Mouse (Mus musculus): ENCODE results near the gene Plpp3. TPM values are rescaled to one million over a fixed set of nuclear protein-coding genes. Genes with fewer than 3 reads are reported as not detected.

The Plpp3 gene
- polyA plus RNA-seq, 2 experiments = 112 to 117 TPM

- Histone ChIP-seq H3K9me3 (ENCODE audit: control insufficient read depth, low read length) (no peaks in the 10 kb centered on the region), H3K27me3 (ENCODE audit: control insufficient read depth, insufficient read depth, low read length) (no peaks in the 10 kb centered on the region), H3K36me3 (ENCODE audit: control insufficient read depth, insufficient read depth, low read length) (peaks cover 17% of the 10 kb centered on the region), H3K4me2 (replicated peaks; ENCODE audit: low read depth, low read length, severe bottlenecking) (no peak overlapping the region), H3K4me1 (ENCODE audit: control insufficient read depth, insufficient read depth, low read length) (peaks cover 58% of the 10 kb centered on the region), H3K9ac (ENCODE audit: low read depth, low read length, severe bottlenecking) (no peak overlapping the region), H3K4me3 (replicated peaks; ENCODE audit: low read length) (no peak overlapping the region), H3K27ac (replicated peaks; ENCODE audit: low read depth, low read length) (no peak overlapping the region)
- WGBS = 66% methylated on average over 7 of the region's 7 CpGs
- DNase-seq (ENCODE audit: low spot score) = no peak
- TF ChIP-seq POLR2A (IDR thresholded peaks at IDR 0.05; ENCODE audit: borderline replicate concordance, extremely low read depth, insufficient read depth, insufficient read length) = no peak
- no peak for ATAC-seq (ENCODE audit: low FRiP score, low read depth)
Observed at GRCm38 (mm10) chr4:105188801-105189200, 31.7 kb downstream of the Plpp3 start.

DNA sequence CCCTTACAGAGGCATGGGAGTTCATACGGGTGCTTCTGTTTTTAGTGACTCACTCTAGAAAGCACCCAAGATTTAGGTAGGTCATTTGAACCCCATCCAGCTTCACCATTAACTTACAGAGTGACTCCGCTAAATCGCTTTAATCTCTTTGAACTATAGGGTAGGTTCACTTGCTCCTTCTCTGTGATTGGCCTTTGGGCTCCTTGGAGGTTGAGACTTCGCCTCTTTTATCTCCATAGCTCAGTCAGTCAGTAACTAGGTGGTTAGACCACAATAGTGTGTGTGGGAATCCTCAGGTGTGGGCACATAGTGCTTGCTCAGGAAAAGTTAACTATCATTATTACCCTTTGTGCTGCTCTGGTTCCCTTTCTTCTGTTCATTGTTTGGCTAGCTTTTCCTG lies 33.7 kb downstream of the Plpp3 start:
- Histone ChIP-seq H3K27me3 (ENCODE audit: control insufficient read depth, insufficient read depth, low read length) (no peaks in the 10 kb centered on the region), H3K4me1 (ENCODE audit: control insufficient read depth, insufficient read depth, low read length) (peaks cover 65% of the 10 kb centered on the region), H3K4me3 (replicated peaks; ENCODE audit: low read length) (no peak overlapping the region), H3K36me3 (ENCODE audit: control insufficient read depth, insufficient read depth, low read length) (peaks cover 26% of the 10 kb centered on the region), H3K4me2 (replicated peaks; ENCODE audit: low read depth, low read length, severe bottlenecking) (no peak overlapping the region), H3K9me3 (ENCODE audit: control insufficient read depth, low read length) (no peaks in the 10 kb centered on the region), H3K9ac (ENCODE audit: low read depth, low read length, severe bottlenecking) (no peak overlapping the region), H3K27ac (replicated peaks; ENCODE audit: low read depth, low read length) (no peak overlapping the region)
- no peak for DNase-seq (ENCODE audit: low spot score)
- 37% methylated on average over 4 of the region's 4 CpGs for WGBS
- TF ChIP-seq POLR2A (IDR thresholded peaks at IDR 0.05; ENCODE audit: borderline replicate concordance, extremely low read depth, insufficient read depth, insufficient read length) = no peak
- no peak for ATAC-seq (ENCODE audit: low FRiP score, low read depth)

DNA sequence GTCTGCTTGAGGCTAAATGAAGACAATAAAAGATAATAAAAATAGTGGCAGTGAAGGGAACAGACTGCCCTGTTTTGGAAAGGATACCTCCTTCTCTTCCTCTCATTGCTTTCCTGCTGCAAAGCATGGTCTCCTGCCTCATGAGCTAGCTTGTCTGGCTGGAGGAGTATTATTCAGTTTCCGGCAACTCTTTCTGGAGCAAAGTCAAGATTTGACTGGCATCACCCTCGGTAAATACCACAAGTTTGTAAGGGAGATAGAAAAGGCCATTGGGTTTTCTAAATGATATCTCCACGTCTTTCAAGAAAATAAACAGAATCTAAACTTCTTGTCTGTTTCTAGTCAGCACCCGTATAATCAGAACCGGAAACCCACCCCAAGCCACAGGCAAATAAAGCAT lies 34.4 kb downstream of the Plpp3 start:
- DNase-seq (ENCODE audit: low spot score) (no peak), ATAC-seq (ENCODE audit: low FRiP score, low read depth) (no peak)
- no peak overlapping the region for H3K4me2 ChIP-seq (replicated peaks; ENCODE audit: low read depth, low read length, severe bottlenecking)
- H3K27ac ChIP-seq (replicated peaks; ENCODE audit: low read depth, low read length) = no peak overlapping the region
- H3K36me3 ChIP-seq (ENCODE audit: control insufficient read depth, insufficient read depth, low read length) = peaks cover 29% of the 10 kb centered on the region
- peaks cover 61% of the 10 kb centered on the region for H3K4me1 ChIP-seq (ENCODE audit: control insufficient read depth, insufficient read depth, low read length)
- H3K9me3 ChIP-seq (ENCODE audit: control insufficient read depth, low read length) = no peaks in the 10 kb centered on the region
- WGBS = 67% methylated on average over 5 of the region's 5 CpGs
- H3K9ac ChIP-seq (ENCODE audit: low read depth, low read length, severe bottlenecking) = no peak overlapping the region
- H3K4me3 ChIP-seq (replicated peaks; ENCODE audit: low read length) = no peak overlapping the region
- H3K27me3 ChIP-seq (ENCODE audit: control insufficient read depth, insufficient read depth, low read length) = no peaks in the 10 kb centered on the region
- no peak for TF ChIP-seq POLR2A (IDR thresholded peaks at IDR 0.05; ENCODE audit: borderline replicate concordance, extremely low read depth, insufficient read depth, insufficient read length)

DNA sequence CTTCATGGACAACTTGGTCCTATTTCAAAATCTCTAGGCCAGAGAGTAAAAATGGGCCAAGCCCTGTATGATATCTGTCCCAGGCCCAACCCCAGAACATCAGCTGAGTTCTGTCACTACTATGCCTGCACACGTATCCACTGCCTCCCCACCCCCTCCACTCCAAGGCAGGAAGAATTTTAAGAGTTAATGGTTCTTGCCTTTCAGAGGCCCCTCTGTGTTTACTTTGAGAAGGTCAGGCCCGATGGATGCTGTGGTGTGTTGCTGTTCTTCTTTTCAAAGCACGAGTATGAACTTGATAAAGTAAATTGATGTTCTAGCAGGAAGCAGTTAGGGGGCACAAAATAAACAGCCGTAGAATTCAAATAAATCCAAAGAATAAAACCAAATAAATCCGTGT lies 35.5 kb downstream of the Plpp3 start:
- no peak for TF ChIP-seq POLR2A (IDR thresholded peaks at IDR 0.05; ENCODE audit: borderline replicate concordance, extremely low read depth, insufficient read depth, insufficient read length)
- Histone ChIP-seq H3K27me3 (ENCODE audit: control insufficient read depth, insufficient read depth, low read length) (no peaks in the 10 kb centered on the region), H3K4me1 (ENCODE audit: control insufficient read depth, insufficient read depth, low read length) (peaks cover 53% of the 10 kb centered on the region), H3K4me3 (replicated peaks; ENCODE audit: low read length) (no peak overlapping the region), H3K9me3 (ENCODE audit: control insufficient read depth, low read length) (no peaks in the 10 kb centered on the region), H3K4me2 (replicated peaks; ENCODE audit: low read depth, low read length, severe bottlenecking) (no peak overlapping the region), H3K9ac (ENCODE audit: low read depth, low read length, severe bottlenecking) (no peak overlapping the region), H3K36me3 (ENCODE audit: control insufficient read depth, insufficient read depth, low read length) (peaks cover 32% of the 10 kb centered on the region), H3K27ac (replicated peaks; ENCODE audit: low read depth, low read length) (no peak overlapping the region)
- no peak for DNase-seq (ENCODE audit: low spot score)
- 18% methylated on average over 5 of the region's 5 CpGs for WGBS
- ATAC-seq (ENCODE audit: low FRiP score, low read depth) = no peak

- TF ChIP-seq POLR2A (IDR thresholded peaks at IDR 0.05; ENCODE audit: borderline replicate concordance, extremely low read depth, insufficient read depth, insufficient read length) = no peak
- Histone ChIP-seq H3K27me3 (ENCODE audit: control insufficient read depth, insufficient read depth, low read length) (no peaks in the 10 kb centered on the region), H3K4me1 (ENCODE audit: control insufficient read depth, insufficient read depth, low read length) (peaks cover 48% of the 10 kb centered on the region), H3K4me3 (replicated peaks; ENCODE audit: low read length) (no peak overlapping the region), H3K9me3 (ENCODE audit: control insufficient read depth, low read length) (no peaks in the 10 kb centered on the region), H3K27ac (replicated peaks; ENCODE audit: low read depth, low read length) (no peak overlapping the region), H3K9ac (ENCODE audit: low read depth, low read length, severe bottlenecking) (no peak overlapping the region), H3K4me2 (replicated peaks; ENCODE audit: low read depth, low read length, severe bottlenecking) (no peak overlapping the region), H3K36me3 (ENCODE audit: control insufficient read depth, insufficient read depth, low read length) (peaks cover 51% of the 10 kb centered on the region)
- DNase-seq (ENCODE audit: low spot score) (no peak), ATAC-seq (ENCODE audit: low FRiP score, low read depth) (no peak)
- 77% methylated on average over 9 of the region's 9 CpGs for WGBS
Observed at GRCm38 (mm10) chr4:105195256-105195655, 38.1 kb downstream of the Plpp3 start.

DNA sequence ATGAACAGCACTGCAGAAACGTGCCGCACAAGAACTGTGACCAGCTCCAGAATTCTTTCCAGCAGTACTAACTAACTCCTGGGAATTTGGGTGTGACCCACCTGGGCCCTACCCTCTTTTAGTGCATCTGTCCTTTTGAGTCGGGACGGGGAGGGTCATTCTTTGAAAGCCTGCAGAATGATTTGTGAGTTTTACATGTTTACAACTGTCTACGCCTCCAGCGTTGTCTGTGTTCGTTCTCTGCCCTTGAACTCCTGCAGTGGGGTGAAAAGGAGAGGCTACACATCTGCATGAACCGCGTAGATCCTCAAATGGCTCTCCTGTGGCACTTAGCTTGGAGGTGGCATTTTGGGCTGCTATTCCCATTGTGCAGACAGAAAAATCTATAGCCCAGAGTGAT lies 39.0 kb downstream of the Plpp3 start:
- Histone ChIP-seq H3K27ac (replicated peaks; ENCODE audit: low read depth, low read length) (no peak overlapping the region), H3K4me1 (ENCODE audit: control insufficient read depth, insufficient read depth, low read length) (peaks cover 48% of the 10 kb centered on the region), H3K4me2 (replicated peaks; ENCODE audit: low read depth, low read length, severe bottlenecking) (no peak overlapping the region), H3K9me3 (ENCODE audit: control insufficient read depth, low read length) (no peaks in the 10 kb centered on the region), H3K27me3 (ENCODE audit: control insufficient read depth, insufficient read depth, low read length) (no peaks in the 10 kb centered on the region), H3K36me3 (ENCODE audit: control insufficient read depth, insufficient read depth, low read length) (peaks cover 51% of the 10 kb centered on the region), H3K4me3 (replicated peaks; ENCODE audit: low read length) (no peak overlapping the region), H3K9ac (ENCODE audit: low read depth, low read length, severe bottlenecking) (no peak overlapping the region)
- DNase-seq (ENCODE audit: low spot score) = no peak
- no peak for ATAC-seq (ENCODE audit: low FRiP score, low read depth)
- TF ChIP-seq POLR2A (IDR thresholded peaks at IDR 0.05; ENCODE audit: borderline replicate concordance, extremely low read depth, insufficient read depth, insufficient read length) = no peak
- WGBS = 53% methylated on average over 9 of the region's 9 CpGs
